Mouse (Mus musculus) layer of hippocampus, adult 9-10 months (tissue): ENCODE measurements around the gene Zfy1.
"Not testable (repeated sequence)": the region's sequence is repeated elsewhere in the genome, so short reads cannot be mapped to it uniquely, and the experiment has no call there.

ENCODE experiments used
- DNase-seq: peaks from one replicate; pipeline ENCODE4 v3.0.0; 2022; ENCODE audit warnings: low spot score

The Zfy1 gene

DNA sequence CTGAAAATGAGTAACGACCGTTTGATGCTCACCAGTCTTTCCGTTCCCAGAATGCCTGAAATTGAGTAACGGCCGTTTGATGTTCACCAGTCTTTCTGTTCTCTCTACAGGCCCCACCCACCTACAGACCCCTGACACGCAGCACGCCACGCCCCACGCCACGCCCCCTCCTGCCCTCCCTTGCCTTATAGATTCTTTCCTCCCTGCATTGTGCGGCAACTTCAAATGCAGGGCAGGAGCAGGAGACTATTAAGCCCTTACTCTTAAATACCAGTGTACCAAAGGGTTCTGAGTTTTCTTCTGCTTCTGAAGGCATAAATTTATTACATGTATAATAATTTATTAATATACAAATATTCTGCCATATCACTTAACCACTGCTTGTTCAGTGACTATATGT lies at the start of gene Zfy1:
Gene Zfy1, minus strand, starts transcription at position 101 of the 400 bp plus-strand sequence.
- DNase-seq, result not testable (repeated sequence)

DNA sequence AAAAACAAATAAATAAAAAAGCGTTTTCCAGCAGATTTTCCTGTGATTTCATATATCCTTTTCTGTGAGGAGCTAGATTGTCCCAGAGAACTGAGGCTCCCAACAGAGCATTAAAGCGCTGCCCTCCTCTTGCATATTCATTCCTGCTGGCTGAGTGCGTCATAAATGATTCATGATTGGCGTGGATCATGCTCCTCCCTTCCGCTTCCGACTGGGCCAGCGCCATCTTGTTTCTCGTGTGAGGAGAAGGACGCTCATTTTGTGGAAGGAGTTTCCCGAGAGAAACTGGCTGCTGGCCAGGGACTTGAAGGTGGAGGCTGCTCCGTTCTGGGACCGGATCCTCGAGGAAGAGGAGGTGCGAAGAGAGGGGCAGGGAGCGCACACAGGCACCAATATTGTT lies 21.2 kb upstream of the Zfy1 start, which contains the start of gene Uba1y:
Gene Uba1y, plus strand, starts transcription at position 254 of the 400 bp plus-strand sequence.
- DNase-seq, result no peak

DNA sequence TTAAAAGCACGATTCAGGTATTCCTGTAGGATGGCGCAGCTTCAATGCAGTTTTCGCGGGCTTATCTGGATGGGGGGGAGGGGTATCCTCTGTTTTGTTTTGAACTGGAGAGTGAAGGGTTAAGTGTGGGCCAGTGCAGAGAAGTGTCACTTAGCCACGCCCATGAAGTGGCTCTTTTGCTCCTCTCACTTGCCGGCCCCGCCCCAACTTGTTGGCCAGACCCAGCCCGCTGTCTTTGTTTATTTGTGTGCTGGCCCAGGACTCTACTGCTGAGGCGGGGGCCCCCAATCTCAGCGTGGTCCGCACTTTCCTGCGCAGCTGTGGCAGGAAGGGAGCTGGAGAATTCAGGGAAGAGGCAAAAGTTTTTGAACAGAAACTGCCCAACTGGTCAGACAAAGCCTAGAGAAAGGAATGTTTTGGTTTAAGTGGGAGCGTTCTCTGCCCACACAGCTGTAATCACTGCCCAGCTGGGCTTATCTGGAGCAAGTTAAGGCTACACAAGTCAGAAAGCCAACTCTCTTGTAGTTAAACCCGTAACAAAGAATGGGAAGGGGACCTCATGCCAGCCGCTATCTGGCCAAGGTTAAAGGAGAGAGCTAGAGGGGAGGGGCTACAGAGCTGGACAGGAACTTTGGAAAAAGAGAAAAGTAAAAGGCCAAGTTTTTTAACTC lies 11.9 kb upstream of the Zfy1 start:
- no peak for DNase-seq
